Mouse (Mus musculus) spleen, adult 18-20 months (tissue): Measurements from ENCODE around the gene Runx3.
A peak's percentile ranks its signal among the peaks of the same experiment; 100 is the strongest.

Experiments used
- DNase-seq, 2 experiments: peaks; one replicate each; pipeline ENCODE4 v3.0.0; 2022; ENCODE audit warnings: mixed read lengths in 2 of 2

Runx3 gene

DNA sequence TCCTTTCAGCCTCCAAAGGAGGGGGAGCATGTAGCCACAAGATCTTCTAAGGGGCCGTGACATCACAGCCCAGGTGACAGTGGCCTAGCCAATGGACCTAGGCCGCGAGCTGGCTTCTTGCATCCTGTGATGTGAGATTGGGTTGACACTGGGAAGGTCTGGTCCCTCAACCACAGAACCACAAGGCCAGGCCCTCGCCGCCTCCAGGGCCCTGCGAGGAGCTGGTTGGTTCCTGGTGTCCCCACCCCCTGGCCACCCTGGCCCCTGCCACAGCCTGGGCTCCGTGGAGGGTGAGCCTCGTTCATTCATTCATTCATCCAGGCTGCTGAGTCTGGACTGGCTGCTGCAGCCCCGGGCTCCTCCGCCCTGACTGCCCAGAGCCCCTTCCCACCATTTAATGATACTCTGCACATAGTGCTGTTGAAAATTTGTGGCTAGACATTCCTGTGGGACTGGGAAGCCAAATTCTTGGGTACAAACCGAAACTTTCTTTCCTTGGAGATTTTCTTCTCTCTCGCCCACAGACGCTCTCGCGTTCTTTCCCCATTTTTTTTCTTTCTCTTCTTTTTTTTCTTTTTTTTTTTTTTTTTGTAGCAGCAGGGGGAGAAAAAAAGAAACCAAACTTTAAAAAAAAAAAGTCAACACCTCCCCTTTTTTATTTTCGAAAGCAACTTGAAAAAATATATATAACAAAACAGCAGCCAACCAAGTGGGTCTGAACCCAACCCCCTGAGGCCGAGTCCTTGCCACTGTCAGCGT lies at the start of gene Runx3:
TSS of gene Runx3 (plus strand) at position 311 of the 759 bp plus-strand sequence.
- DNase-seq: peak; percentile 42 to 56

DNA sequence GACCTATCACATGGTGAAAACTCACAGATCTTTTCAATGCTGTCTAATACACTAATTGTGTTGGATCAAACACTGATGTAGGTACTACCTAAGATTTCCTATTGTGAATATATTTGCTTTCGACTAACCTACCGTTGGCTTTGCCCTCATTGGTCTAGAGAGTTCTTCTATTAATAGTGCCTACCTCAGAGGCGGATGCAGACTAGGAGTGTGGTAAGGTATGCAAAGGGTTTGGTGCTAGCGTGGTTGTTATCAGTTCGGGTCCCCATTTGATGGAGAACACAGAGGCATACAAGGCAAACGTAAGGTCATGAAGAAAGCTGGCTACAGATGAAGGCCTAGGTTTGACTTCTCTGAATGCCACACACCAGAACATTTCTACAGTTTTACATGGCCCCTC lies 47.8 kb upstream of the Runx3 start:
- no peak for DNase-seq

GRCm38 (mm10) chr4:135073523-135073922 lies 46.9 kb upstream of the Runx3 start:
- no peak for DNase-seq

DNA sequence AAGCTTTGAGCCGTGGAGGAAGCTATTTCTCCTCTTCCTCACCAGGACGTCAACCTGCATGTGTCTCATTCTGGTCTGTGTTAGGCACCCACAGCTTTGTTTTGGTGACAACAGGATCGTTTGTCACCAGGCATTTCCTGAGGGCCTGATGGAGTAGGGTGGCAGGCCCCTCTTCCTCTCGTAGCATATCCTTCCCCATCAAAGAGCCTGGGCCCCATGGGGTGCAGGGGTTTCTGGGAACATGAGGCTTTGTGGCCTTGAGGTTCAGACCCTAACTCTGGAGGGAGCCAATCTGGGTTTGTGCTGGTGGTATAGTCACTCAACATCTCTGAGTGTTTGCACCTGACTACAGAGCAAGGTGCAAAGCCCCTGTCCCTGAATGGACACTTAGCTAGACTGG lies 45.8 kb upstream of the Runx3 start:
- DNase-seq: no peak

DNA sequence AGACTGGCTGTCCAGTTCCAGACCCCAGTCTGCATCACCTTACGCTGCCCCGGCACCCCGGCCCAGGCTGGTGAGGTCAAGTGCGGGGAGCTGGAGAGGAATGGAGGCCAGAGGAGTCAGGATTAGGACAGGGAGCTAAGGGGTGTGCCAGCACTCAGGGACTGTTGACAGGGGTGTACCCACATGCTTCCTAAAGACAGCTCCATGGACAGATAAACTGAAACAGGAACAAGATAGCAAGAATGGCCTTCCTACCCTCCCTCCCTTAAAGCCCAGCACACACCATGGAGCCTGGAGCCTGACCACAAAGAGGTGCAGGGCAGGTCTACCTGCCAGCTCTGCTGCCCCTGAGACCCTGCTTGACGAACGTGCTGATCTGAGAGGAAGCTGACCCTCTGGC lies 45.1 kb upstream of the Runx3 start:
- DNase-seq: no peak

DNA sequence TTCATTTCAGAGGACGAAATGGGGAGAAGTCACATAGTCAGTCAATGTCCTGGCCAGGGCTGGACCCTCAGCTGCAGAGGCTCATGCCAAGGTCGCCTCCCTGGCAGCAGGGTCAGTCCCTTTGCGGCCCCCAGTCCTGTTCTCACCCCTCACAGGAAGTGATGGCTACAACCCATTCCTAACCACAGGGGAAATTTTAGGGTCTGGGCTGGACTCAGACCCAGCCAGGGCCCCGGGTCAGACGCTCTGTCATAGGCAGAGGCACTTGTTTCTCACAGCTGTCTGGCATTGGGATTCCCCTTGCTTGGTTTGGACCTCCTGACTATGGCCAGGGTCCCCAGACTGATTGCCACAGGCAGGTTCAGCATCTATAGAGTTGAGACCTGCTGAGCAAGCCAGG lies 43.8 kb upstream of the Runx3 start:
- DNase-seq: no peak

GRCm38 (mm10) chr4:135077196-135077595 lies 43.3 kb upstream of the Runx3 start:
- no peak for DNase-seq

DNA sequence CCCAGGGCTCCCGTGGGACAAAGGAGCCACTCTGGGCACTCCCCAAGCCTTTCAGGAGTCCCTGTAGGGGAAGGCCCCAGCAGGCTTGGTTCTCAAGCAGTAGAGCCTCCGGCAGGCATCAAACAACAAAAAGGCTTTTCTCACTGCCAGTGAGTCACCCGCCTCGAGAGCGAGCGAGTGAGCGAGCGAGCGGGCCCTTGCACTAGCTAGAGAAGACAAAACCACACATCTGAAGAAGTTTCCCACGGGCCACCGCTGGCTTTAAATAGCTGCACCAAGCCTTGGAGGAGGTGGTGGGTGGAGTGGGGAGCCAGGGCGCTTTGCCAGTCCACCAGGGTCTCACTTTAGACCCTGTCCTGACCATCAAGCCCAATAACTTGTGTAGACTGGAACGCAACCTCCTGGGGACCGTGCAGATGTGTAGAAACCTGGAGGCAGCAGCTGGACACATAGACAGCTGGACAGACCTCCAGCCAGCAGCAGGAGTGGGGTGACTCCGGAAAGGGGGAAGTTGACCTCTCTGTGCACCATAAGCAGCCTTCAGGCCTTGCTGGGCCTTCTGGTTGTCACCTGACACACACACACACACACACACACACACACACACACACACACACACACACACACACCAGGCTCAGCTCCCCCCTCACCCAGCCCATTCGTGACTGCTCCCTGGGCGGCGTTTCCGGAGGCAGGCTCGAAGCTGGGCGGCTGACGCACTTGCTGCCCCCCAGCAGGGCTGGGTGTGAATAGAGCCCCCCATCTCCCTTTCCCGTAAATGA lies 40.4 kb upstream of the Runx3 start:
- DNase-seq: peak in 1 of 2 experiments; percentile 38

DNA sequence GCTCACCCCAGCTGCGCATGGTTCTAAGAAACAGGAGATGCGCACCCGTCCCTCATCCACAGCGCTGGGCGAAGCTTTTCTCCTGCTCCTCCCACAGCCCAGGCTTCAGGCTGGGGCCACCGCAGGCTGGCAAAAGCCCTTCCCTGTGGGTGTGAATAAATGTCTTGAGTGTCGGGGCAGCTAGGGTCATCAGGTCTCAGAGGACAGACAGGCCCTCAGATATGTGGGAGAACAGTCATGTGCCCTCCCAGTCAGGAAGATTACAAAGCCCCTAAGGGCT lies 39.9 kb upstream of the Runx3 start:
- DNase-seq: no peak

- DNase-seq: no peak
Measured at GRCm38 (mm10) chr4:135083089-135083488, 37.4 kb upstream of the Runx3 start.

DNA sequence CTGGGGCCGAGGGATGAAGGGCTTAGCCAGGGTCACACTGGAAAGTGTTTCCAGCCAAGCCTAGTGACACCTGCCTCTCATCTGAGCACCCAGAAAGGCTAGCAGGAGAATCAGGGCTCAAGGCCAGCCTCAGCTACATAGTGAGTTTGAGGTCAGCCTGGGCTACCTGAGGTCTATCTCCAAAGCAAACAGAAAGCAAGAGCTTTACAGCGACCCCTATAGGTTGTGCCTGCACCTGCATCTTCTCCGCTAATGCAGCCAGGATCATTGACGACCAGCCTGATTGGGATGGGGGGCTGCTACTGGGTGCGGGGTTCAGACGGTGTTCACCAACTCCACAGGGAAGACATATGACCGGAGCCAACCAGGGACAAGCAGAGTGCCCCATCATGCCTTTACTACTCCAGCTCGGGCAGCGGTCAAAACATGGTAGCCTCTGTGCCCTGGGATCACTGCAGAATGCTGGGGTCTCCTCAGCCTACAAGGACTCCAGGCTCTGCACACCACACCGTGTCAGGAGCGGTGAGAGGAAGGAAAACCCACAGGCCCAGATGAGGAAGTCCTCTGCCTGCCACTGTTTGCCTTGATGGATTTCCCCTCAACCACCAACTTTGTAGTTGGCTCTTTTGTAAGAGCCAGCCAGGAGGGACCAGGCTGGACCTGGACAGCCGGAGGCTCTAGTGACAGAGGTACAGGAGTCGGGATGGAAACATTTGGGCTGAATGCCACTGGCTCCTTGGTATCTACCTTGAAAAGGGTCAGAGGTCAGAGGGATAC lies 35.2 kb upstream of the Runx3 start:
- DNase-seq: no peak

DNA sequence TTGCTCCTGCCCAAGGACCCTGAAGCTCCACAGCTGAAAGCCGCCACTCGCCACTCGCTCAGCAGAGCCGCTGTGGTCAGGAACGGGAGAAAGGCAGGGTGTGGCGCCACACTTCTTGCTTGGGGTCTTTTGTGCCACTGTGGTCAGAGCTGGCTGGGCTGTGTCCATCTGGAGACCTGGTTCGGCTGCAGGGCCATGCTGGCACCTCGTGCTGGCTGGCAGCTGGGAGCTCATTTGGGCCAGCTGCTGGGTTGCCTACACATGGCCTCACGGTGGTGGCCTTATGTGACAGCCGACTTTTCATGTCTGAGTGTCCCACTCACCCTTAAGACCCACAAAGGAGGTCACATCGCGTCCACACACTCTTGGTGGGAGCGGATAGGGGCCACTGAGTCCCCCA lies 29.8 kb upstream of the Runx3 start:
- DNase-seq: no peak

GRCm38 (mm10) chr4:135092871-135093270 lies 27.6 kb upstream of the Runx3 start:
- DNase-seq: no peak

DNA sequence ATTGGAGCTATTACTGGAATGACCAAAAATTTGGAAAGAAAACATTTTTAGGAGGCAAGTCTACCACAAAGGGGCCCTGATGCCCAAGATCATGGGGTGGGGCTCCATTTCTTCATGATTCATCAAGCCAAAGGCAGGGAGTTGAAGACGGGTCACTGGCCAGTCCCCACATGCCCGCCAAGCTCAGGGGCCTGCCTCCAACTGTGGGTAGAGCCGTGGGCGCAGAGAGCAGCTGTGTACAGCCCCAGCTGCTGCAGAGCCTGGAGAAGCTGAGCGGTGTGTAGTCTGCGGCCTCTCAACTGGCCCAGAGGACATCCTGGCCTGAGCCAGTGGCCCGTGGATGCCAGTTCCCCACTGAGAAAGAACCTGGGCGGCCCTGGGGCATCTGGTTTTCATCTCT lies 24.8 kb upstream of the Runx3 start:
- no peak for DNase-seq

- DNase-seq: peak in 1 of 2 experiments; percentile 25
Measured at GRCm38 (mm10) chr4:135097910-135098891, 22.3 kb upstream of the Runx3 start.

DNA sequence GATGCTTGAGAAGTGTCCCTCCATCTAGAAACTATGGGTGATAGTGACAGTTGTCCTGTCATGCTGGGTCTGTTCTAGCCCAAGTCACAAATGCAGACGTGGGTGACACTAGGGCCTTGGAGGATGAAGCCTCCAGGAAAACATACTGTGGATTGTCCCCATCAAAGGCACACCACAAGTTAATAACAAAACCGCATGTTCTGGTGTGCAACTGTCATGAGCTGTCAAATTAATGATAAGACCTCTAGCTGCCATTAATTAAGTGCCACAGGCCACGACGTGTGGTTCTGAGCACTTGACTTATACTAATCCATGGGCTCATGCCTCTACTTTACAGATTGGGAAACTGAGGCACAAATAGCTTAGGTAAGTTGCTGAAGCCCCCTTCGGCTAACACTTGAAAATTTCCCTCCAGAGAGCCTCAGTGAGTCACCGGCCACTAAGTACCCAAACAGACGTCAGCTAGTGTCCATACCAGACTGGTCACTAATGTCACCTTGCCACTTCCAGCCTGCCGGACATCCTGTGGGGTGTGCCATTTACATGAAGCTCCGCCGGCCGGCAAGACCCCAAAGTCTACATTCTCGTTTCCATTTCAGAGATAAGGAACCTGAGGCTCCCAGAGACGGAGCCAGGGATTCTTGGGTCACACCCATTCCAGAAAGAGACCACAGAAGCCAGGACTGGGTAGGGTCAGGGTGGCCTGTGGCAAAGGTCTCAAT lies 18.3 kb upstream of the Runx3 start:
- DNase-seq: no peak

DNA sequence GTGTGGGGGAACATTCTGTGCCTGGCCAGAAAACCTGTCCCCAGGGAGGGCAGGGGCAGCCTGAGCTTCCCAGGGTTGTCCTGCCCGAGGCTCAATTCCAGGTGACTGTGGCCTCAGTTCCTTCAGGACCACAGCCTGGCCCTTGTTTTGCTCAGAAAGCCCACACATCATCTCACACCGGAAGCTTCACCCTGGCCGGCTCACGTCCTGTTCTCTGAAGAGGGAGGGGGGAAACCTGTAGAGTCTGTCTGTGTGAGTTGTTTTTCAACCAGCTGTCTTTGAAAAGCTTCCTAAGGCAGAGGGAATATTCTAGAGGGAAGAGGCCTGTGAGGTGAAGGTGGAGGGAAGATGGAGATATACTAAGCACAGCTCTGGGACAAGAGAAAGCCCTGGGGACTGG lies 17.7 kb upstream of the Runx3 start:
- DNase-seq: no peak

GRCm38 (mm10) chr4:135103800-135104199 lies 16.7 kb upstream of the Runx3 start:
- no peak for DNase-seq

DNA sequence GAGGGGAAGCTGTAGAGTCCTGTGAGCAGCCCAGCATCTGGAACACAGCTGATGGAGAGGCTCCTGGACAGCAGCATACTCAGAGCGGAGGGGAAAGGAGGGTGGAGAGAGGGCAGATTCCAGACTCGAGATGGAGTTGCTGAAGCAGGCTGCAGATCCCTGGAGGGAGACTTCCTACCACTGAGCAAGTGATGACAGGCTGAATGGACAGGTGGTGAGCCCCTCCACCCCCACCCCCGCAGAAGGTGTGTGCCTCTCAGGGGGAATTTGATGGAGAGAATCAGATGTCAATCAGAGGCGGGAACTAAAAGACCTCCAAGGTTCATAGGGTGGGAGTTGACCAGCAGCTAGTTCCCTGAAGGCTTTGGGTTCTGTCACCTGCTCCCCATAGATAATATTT lies 13.5 kb upstream of the Runx3 start:
- no peak for DNase-seq

- no peak for DNase-seq
Measured at GRCm38 (mm10) chr4:135108666-135109065, 11.8 kb upstream of the Runx3 start.

DNA sequence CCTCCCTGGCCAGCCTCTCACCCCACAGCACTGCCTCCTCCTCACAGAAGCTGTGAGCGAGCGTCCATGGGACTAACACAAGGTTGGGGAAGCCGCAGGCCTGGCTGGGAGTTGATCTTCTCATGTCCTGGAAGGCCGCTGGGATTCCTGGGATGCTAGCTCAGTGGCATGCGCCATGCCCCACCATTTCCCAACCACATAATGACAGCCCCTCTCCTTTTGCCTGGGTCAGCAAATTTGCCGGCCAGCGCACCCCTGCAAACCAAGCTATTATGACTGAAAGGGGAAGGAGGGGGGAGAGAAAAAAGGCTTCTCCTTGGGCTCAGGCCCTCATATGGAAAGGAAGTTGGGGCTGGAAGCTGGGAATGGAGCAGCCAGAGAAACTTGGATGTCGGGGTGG lies 6.8 kb upstream of the Runx3 start:
- no peak for DNase-seq

GRCm38 (mm10) chr4:135114301-135114700 lies 6.2 kb upstream of the Runx3 start:
- DNase-seq: no peak
